Mouse (Mus musculus) embryonic facial prominence, embryonic 10.5 days (tissue): ENCODE measurements around the gene Insl3. TPM values are rescaled to one million over a fixed set of nuclear protein-coding genes. Genes with fewer than 3 reads are reported as not detected.

Experiments used
- DNase-seq: peaks from one replicate; pipeline ENCODE4 v3.0.0-alpha.2; 2017; ENCODE audit warnings: low spot score
- H3K27ac ChIP-seq: fragments of 300-500 bp; sonication (generic); replicated peaks from 2 replicates; pipeline ENCODE4 v1.5.1; 2016; ENCODE audit warnings: mild to moderate bottlenecking
- H3K27me3 ChIP-seq: fragments of 300-500 bp; sonication (generic); replicated peaks from 2 replicates; pipeline ENCODE4 v1.6.1; 2016; ENCODE audit warnings: low read depth, mild to moderate bottlenecking; ENCODE audit not compliant: poor library complexity, severe bottlenecking
- H3K36me3 ChIP-seq: fragments of 300-500 bp; sonication (generic); replicated peaks from 2 replicates; pipeline ENCODE4 v1.6.1; 2016; ENCODE audit warnings: mild to moderate bottlenecking, moderate library complexity
- H3K4me1 ChIP-seq: fragments of 300-500 bp; sonication (generic); 2 replicates; pipeline ENCODE4 v1.6.1; 2016
- H3K4me3 ChIP-seq: fragments of 300-500 bp; sonication (generic); 2 replicates; pipeline ENCODE4 v1.5.1; 2016; ENCODE audit warnings: mild to moderate bottlenecking, moderate library complexity
- H3K9me3 ChIP-seq: fragments of 300-500 bp; sonication (generic); 2 replicates; pipeline ENCODE4 v1.6.1; 2016; ENCODE audit warnings: mild to moderate bottlenecking
- WGBS: fragments of 180-500 bp; shearing (Covaris S2); methylation state at CpG from one replicate; pipeline ENCODE4 v1.1.7; 2016; 5-methylcytosine and 5-hydroxymethylcytosine counted together
- polyA plus RNA-seq: library from polyadenylated mRNA; unstranded; fragments of >200 nt; fragmentation: Nextera tagmentation; extraction: Ambion mirVana; gene quantifications from 2 replicates; pipeline ENCODE4 v1.2.1, GENCODE M21; 2016

Insl3 gene
- 0.55 TPM in 1 of 2 replicates, not detected in the other for polyA plus RNA-seq

GRCm38 (mm10) chr8:71689028-71689427 is at the start of gene Insl3:
Insl3 (plus strand) TSS chr8:71689214.
- H3K27ac ChIP-seq = no peak within 1 kb of the TSS
- H3K36me3 ChIP-seq = no peaks in the 10 kb centered on the region
- 6% methylated on average over 33 of the region's 33 CpGs for WGBS
- H3K27me3 ChIP-seq = peaks cover 100% of the 10 kb centered on the region
- no peak for DNase-seq
- H3K9me3 ChIP-seq = 0 out of 2 replicates have a peak, but pooled peaks cover 3% of the 10 kb centered on the region
- peaks cover 47% of the 10 kb centered on the region for H3K4me1 ChIP-seq
- H3K4me3 ChIP-seq = 0 out of 2 replicates have a peak within 1 kb of the TSS, but pooled peaks have one; percentile 18

GRCm38 (mm10) chr8:71639318-71639717 is 49.7 kb upstream of the Insl3 start:
- H3K4me1 ChIP-seq = peaks cover 8% of the 10 kb centered on the region
- H3K27ac ChIP-seq = no peak overlapping the region
- no peaks in the 10 kb centered on the region for H3K9me3 ChIP-seq
- DNase-seq = no peak
- peaks cover 47% of the 10 kb centered on the region for H3K27me3 ChIP-seq
- no peak overlapping the region for H3K4me3 ChIP-seq
- 87% methylated on average over 4 of the region's 4 CpGs for WGBS
- H3K36me3 ChIP-seq = no peaks in the 10 kb centered on the region

- Histone ChIP-seq H3K27ac (no peak overlapping the region), H3K36me3 (no peaks in the 10 kb centered on the region), H3K4me1 (no peaks in the 10 kb centered on the region), H3K9me3 (0 out of 2 replicates have a peak, but pooled peaks cover 2% of the 10 kb centered on the region), H3K27me3 (peaks cover 15% of the 10 kb centered on the region), H3K4me3 (no peak overlapping the region)
- no peak for DNase-seq
- WGBS = 85% methylated on average over 9 of the region's 9 CpGs
Measured at GRCm38 (mm10) chr8:71645510-71645909, 43.5 kb upstream of the Insl3 start.

DNA sequence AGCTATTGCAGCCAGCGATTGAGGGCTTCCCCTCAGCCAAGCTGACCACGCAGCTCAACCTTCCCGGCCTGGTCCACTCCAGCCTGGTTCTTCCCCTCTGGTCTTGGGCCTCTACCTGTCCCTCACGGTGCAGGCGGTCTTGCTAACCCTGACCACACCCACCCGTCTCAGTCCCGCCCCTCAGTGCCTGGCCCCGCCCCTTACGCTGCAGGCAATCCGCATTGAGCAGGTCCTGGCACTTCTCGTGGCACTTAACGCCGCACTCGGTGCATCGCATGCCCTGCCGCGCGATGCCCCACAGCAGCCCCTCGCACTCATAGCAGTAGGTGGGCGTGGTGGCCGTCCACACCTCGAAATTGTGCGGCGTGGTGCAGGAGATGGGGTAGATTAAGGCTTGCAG is 34.4 kb upstream of the Insl3 start:
- peak; percentile 66 for DNase-seq
- peaks cover 88% of the 10 kb centered on the region for H3K27me3 ChIP-seq
- 1% methylated on average over 24 of the region's 24 CpGs for WGBS

DNA sequence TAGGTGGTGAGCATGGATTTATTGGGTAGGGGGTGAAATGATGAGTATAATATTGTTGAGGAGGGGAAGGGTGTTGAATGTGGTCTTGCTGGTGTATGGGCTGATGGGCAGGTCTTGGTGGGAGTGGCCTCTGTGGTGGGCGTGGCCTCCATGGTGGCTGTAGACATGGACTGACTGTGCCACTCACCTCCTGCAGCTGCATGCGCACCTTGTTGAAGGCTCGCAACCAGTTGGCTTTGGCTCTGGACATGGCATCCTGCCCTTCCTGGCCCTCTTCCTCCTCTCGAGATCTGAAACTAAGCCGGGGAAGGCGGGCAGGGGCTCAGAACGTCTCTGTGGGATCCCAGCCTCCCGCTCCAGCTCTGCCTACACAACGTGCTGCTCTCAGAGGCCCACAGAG is 31.2 kb upstream of the Insl3 start:
- no peak for DNase-seq
- WGBS = 19% methylated on average over 9 of the region's 9 CpGs
- H3K27me3 ChIP-seq = peaks cover 98% of the 10 kb centered on the region

More for the DNA sequence above, 34.4 kb upstream of the Insl3 start:
- Histone ChIP-seq H3K27ac (no peak overlapping the region), H3K4me3 (peak overlapping the region; percentile 44), H3K4me1 (peaks cover 12% of the 10 kb centered on the region), H3K36me3 (no peaks in the 10 kb centered on the region), H3K9me3 (0 out of 2 replicates have a peak, but pooled peaks cover 2% of the 10 kb centered on the region)

DNA sequence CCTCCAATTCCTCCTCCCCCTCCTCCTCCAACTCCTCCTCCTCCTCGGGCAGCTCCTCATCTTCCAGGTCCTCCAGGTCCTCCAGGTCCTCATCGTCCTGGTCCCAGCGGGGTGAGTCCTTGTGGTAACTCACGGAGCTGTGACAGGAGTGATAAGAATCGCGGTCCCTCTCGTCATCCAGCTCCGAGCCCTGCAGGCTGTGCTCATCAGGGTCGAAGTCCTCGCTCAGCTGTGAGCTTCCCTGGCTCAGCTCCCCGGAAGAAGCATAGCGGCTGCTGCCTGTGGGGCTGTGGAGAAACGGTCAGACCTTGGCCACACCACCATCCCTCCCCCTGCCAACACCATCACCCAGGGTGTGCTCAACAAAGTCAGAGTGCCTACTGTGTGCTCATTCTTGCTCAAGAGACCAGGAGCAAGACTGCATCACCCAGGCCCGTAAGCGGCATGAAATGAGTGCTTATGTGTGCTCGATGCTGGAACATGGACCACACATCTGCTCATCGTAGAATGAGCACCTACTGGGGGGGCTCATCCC is 30.4 kb upstream of the Insl3 start:
- no peak for DNase-seq

More for the DNA sequence above, 31.2 kb upstream of the Insl3 start:
- Histone ChIP-seq H3K27ac (no peak overlapping the region), H3K9me3 (no peaks in the 10 kb centered on the region), H3K4me3 (no peak overlapping the region), H3K4me1 (peaks cover 12% of the 10 kb centered on the region), H3K36me3 (no peaks in the 10 kb centered on the region)

GRCm38 (mm10) chr8:71659751-71660150 is 29.3 kb upstream of the Insl3 start:
- H3K9me3 ChIP-seq = no peaks in the 10 kb centered on the region
- H3K27ac ChIP-seq = no peak overlapping the region
- no peak overlapping the region for H3K4me3 ChIP-seq
- DNase-seq = no peak
- H3K36me3 ChIP-seq = no peaks in the 10 kb centered on the region
- H3K27me3 ChIP-seq = peaks cover 98% of the 10 kb centered on the region
- H3K4me1 ChIP-seq = peaks cover 9% of the 10 kb centered on the region
- WGBS = 54% methylated on average over 1 of the region's 1 CpGs

More for the DNA sequence above, 30.4 kb upstream of the Insl3 start:
- Histone ChIP-seq H3K4me3 (no peak overlapping the region), H3K36me3 (no peaks in the 10 kb centered on the region), H3K4me1 (peaks cover 12% of the 10 kb centered on the region), H3K9me3 (no peaks in the 10 kb centered on the region), H3K27ac (no peak overlapping the region), H3K27me3 (peaks cover 98% of the 10 kb centered on the region)
- 29% methylated on average over 17 of the region's 17 CpGs for WGBS

DNA sequence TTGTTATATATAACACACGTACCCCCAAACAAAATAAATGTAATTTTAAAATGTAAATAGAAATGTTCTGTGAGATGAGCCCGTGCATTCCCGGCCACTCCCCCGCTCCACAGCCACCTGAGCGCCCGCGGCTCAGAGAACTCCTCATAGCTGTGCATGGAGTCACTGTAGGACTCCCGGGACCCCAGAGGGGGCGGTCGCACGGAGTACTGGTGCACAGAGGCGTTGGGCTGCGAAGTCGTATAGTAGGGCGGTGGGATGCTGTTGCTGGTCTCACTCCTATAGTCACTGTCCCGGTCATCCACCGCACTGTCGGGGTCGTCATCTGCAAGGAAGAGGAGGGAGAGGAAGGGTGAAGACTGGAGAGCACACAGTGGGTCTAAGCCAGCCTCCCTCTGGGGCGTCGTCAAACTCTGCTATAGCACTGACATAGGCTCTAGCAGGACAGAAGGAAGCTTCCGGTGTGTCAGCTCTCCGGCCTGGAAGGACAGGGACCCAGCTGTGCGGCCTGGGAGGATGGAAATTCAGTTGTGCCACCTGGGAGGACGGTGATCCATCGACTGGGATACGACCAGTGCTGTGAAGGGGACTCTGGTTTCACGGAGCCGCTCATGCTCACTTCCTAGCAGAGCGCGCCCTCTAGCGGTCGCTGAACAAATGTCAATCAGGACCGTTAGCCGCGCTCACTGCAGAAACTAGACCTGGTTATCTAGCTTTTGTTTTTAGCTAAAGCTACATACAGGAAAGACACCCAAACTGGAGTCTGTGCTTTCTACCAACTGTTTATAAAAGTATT is 28.5 kb upstream of the Insl3 start:
- peaks cover 90% of the 10 kb centered on the region for H3K27me3 ChIP-seq
- no peaks in the 10 kb centered on the region for H3K36me3 ChIP-seq

GRCm38 (mm10) chr8:71665331-71666130 is 23.5 kb upstream of the Insl3 start:
- Histone ChIP-seq H3K4me3 (peak overlapping the region; percentile 48), H3K27ac (peak overlapping the region; percentile 74), H3K4me1 (peaks cover 52% of the 10 kb centered on the region), H3K9me3 (no peaks in the 10 kb centered on the region), H3K36me3 (no peaks in the 10 kb centered on the region), H3K27me3 (peaks cover 86% of the 10 kb centered on the region)
- 3% methylated on average over 22 of the region's 22 CpGs for WGBS
- DNase-seq = peak; percentile 95

More for the DNA sequence above, 28.5 kb upstream of the Insl3 start:
- Histone ChIP-seq H3K9me3 (no peaks in the 10 kb centered on the region), H3K4me3 (no peak overlapping the region), H3K4me1 (peaks cover 13% of the 10 kb centered on the region), H3K27ac (no peak overlapping the region)
- 6% methylated on average over 36 of the region's 36 CpGs for WGBS
- DNase-seq = peak; percentile 88

GRCm38 (mm10) chr8:71666855-71667254 is 22.2 kb upstream of the Insl3 start:
- Histone ChIP-seq H3K27me3 (peaks cover 85% of the 10 kb centered on the region), H3K36me3 (no peaks in the 10 kb centered on the region), H3K9me3 (no peaks in the 10 kb centered on the region), H3K27ac (no peak overlapping the region), H3K4me1 (peaks cover 65% of the 10 kb centered on the region), H3K4me3 (no peak overlapping the region)
- no peak for DNase-seq
- WGBS = 55% methylated on average over 1 of the region's 1 CpGs

GRCm38 (mm10) chr8:71667256-71667655 is 21.8 kb upstream of the Insl3 start:
- H3K36me3 ChIP-seq = no peaks in the 10 kb centered on the region
- DNase-seq = no peak
- no peaks in the 10 kb centered on the region for H3K9me3 ChIP-seq
- no peak overlapping the region; the same call in 1 of the 2 replicates for H3K27ac ChIP-seq
- peaks cover 82% of the 10 kb centered on the region for H3K27me3 ChIP-seq
- H3K4me1 ChIP-seq = peaks cover 69% of the 10 kb centered on the region
- no peak overlapping the region for H3K4me3 ChIP-seq
- 63% methylated on average over 5 of the region's 5 CpGs for WGBS

DNA sequence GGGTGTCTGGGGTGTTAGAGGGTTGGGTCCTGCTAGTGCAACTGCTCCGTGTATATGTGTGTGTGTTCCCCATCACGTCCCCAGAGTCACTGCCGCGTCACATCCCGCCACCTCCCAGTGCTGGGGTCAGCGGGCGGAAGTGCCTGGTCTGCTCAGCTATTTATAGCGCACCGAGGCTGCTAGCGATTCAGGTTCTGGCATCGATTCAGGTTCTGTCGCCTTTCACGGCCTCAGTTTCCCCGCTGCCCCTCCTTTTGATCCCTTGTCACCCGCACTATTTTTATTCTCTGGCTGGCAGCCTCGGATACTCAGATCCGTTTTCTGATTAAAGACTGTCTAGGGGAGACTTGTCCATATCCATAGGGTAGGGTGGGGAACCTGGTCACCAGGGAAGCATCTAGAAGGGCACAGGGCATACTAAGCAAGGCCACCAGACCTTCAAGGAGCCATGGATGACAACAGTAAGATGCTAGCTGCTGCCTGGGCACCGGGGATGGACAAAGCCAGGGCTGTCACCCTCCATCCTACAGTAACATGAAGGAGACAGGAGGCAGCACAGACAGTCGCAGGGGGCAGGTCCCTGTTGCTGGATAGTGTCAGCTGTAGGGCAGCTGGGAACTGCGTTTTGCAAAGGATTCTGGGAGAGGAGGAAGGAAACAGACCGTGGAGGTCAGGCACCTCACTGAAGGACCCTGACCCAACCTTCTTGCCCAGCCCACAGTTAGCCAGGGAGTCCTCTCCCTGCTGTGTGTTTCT is 20.6 kb upstream of the Insl3 start:
- H3K27ac ChIP-seq = no peak overlapping the region
- WGBS = 4% methylated on average over 21 of the region's 21 CpGs
- peaks cover 82% of the 10 kb centered on the region for H3K27me3 ChIP-seq
- H3K36me3 ChIP-seq = no peaks in the 10 kb centered on the region
- H3K9me3 ChIP-seq = no peaks in the 10 kb centered on the region
- peak; percentile 67 for DNase-seq
- H3K4me3 ChIP-seq = peak overlapping the region; percentile 43
- peaks cover 69% of the 10 kb centered on the region for H3K4me1 ChIP-seq
